Mouse (Mus musculus) hindbrain, embryonic 16.5 days (tissue): ENCODE measurements around the gene Tmem62. TPM values are rescaled to one million over a fixed set of nuclear protein-coding genes. Genes with fewer than 3 reads are reported as not detected.

Experiments
- ATAC-seq: fragments of 200-750 bp; cut with Nextera tagmentation; 2 replicates; pipeline ENCODE4 v1.8.0; 2017; ENCODE audit warnings: moderate TSS enrichment, moderate library complexity
- H3K27ac ChIP-seq: fragments of 300-500 bp; sonication (generic); 2 replicates; pipeline ENCODE4 v1.5.1; 2014; ENCODE audit warnings: low read depth, mild to moderate bottlenecking, control low read depth, low read length, moderate library complexity
- H3K27me3 ChIP-seq: fragments of 300-500 bp; sonication (generic); replicated peaks from 2 replicates; pipeline ENCODE4 v1.6.1; 2014; ENCODE audit warnings: low read length; ENCODE audit not compliant: control insufficient read depth, insufficient read depth
- H3K36me3 ChIP-seq: fragments of 300-500 bp; sonication (generic); 2 replicates; pipeline ENCODE4 v1.6.1; 2014; ENCODE audit warnings: mild to moderate bottlenecking, low read length, moderate library complexity, mixed read lengths; ENCODE audit not compliant: control insufficient read depth, insufficient read depth
- H3K4me1 ChIP-seq: fragments of 300-500 bp; sonication (generic); 2 replicates; pipeline ENCODE4 v1.6.1; 2014; ENCODE audit warnings: low read depth, low read length; ENCODE audit not compliant: control insufficient read depth, insufficient read depth
- H3K4me2 ChIP-seq: fragments of 300-500 bp; sonication (generic); 2 replicates; pipeline ENCODE4 v1.6.1; 2014; ENCODE audit warnings: mild to moderate bottlenecking, low read length, control low read depth, moderate library complexity
- H3K4me3 ChIP-seq: fragments of 300-500 bp; sonication (generic); 2 replicates; pipeline ENCODE4 v1.5.1; 2014; ENCODE audit warnings: mild to moderate bottlenecking, low read length, control low read depth, moderate library complexity
- H3K9ac ChIP-seq: fragments of 300-500 bp; sonication (generic); 2 replicates; pipeline ENCODE4 v1.6.1; 2014; ENCODE audit warnings: low read depth, mild to moderate bottlenecking, control low read depth, low read length, moderate library complexity
- H3K9me3 ChIP-seq: fragments of 300-500 bp; sonication (generic); 2 replicates; pipeline ENCODE4 v1.6.1; 2014; ENCODE audit warnings: mild to moderate bottlenecking, low read length, moderate library complexity; ENCODE audit not compliant: control insufficient read depth
- WGBS: fragments of 180-500 bp; shearing (Covaris S2); extraction: QIAGEN DNeasy Blood & Tissue Kit; methylation state at CpG from one replicate; pipeline ENCODE4 v1.1.7; 2014; 5-methylcytosine and 5-hydroxymethylcytosine counted together
- polyA plus RNA-seq: library from polyadenylated mRNA; unstranded; fragments of >200 nt; fragmentation: Nextera tagmentation; extraction: Ambion mirVana; gene quantifications from 2 replicates; pipeline ENCODE4 v1.2.1, GENCODE M21; 2015

Tmem62 gene
- 14.3 and 16.3 TPM in 2 replicates for polyA plus RNA-seq

GRCm38 (mm10) chr2:120976990-120977925 lies at the start of gene Tmem62:
Gene Tmem62, plus strand, starts transcription at chr2:120977017.
- Histone ChIP-seq H3K9ac (peak within 1 kb of the TSS; percentile 96), H3K9me3 (no peaks in the 10 kb centered on the region), H3K36me3 (no peaks in the 10 kb centered on the region; the same call in 1 of the 2 replicates), H3K4me3 (peak within 1 kb of the TSS; percentile 86), H3K4me2 (peak within 1 kb of the TSS; percentile 89), H3K27me3 (no peaks in the 10 kb centered on the region), H3K27ac (peak within 1 kb of the TSS; percentile 90), H3K4me1 (peaks cover 5% of the 10 kb centered on the region)
- 1% methylated on average over 69 of the region's 71 CpGs for WGBS
- ATAC-seq: peak; percentile 83

- H3K4me1 ChIP-seq: no peaks in the 10 kb centered on the region
- no peak overlapping the region for H3K4me2 ChIP-seq
- ATAC-seq: no peak
- H3K9me3 ChIP-seq: no peaks in the 10 kb centered on the region
- no peaks in the 10 kb centered on the region for H3K27me3 ChIP-seq
- H3K9ac ChIP-seq: no peak overlapping the region
- H3K4me3 ChIP-seq: no peak overlapping the region
- peaks cover 39% of the 10 kb centered on the region for H3K36me3 ChIP-seq
- WGBS: 97% methylated on average over 3 of the region's 3 CpGs
- H3K27ac ChIP-seq: no peak overlapping the region
Measured at GRCm38 (mm10) chr2:120933038-120933437, 43.8 kb upstream of the Tmem62 start.

DNA sequence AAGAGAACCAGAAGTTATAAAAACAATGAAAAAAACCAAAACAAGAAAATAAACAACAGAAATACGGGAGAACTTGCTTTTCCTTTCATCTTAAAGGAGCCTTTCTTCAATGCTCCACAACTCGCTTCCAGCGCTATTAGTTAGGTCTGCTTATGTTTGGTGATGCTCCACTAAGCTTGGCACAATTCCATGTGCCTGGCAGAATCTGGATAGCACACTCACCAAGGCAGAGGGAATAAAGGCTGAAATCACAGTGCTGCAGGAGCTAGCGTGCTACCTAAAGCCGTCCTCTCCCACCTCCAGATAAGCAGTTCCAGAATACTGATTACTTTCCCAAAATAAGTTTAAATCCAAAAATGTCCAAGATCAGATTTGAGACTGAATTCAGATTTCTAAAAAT lies 25.6 kb upstream of the Tmem62 start:
- H3K9ac ChIP-seq: no peak overlapping the region
- 74% methylated on average over 5 of the region's 5 CpGs for WGBS
- no peak for ATAC-seq
- H3K27ac ChIP-seq: no peak overlapping the region
- H3K36me3 ChIP-seq: peaks cover 19% of the 10 kb centered on the region
- no peaks in the 10 kb centered on the region for H3K27me3 ChIP-seq
- no peak overlapping the region for H3K4me2 ChIP-seq
- H3K4me1 ChIP-seq: no peaks in the 10 kb centered on the region
- no peak overlapping the region for H3K4me3 ChIP-seq
- no peaks in the 10 kb centered on the region for H3K9me3 ChIP-seq

DNA sequence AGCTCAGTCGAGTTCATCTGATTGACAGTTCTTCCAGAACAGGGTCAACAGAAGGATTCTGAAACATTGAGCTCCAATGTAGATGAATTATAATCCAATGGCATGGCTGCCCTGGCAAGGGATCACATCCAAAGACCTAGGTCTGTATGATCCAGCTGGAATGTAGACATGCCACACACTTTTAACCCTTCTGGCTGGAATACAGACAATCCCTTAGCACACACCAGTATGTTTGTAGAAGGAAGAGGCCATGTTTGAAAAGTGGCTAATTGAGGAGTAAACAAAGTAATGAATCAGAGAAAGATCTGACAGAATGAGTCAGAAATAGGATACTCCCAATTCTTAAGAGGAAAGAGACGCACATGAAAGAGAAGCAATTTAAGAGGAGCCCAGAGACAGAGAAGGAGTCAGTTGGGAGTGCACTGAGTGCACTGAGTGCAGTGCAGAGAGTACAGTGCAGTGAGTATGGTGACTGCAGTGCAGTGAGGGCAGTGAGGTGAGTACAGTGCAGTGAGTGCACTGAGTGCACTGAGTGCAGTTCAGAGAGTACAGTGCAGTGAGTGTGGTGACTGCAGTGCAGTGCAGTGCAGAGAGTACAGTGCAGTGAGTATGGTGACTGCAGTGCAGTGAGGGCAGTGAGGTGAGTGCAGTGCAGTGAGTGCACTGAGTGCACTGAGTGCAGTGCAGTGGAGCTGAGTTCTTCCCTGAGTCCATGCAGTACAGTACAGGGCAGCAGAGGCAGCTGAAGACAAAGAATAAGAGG lies 24.5 kb upstream of the Tmem62 start:
- no peaks in the 10 kb centered on the region for H3K4me1 ChIP-seq
- no peaks in the 10 kb centered on the region for H3K27me3 ChIP-seq
- WGBS: 79% methylated on average over 2 of the region's 2 CpGs
- H3K36me3 ChIP-seq: peaks cover 15% of the 10 kb centered on the region
- H3K9ac ChIP-seq: no peak overlapping the region
- no peak overlapping the region for H3K4me2 ChIP-seq
- 0 out of 2 replicates have a peak, but pooled peaks have one; percentile 37 for ATAC-seq
- H3K27ac ChIP-seq: no peak overlapping the region
- H3K4me3 ChIP-seq: no peak overlapping the region
- no peaks in the 10 kb centered on the region for H3K9me3 ChIP-seq

DNA sequence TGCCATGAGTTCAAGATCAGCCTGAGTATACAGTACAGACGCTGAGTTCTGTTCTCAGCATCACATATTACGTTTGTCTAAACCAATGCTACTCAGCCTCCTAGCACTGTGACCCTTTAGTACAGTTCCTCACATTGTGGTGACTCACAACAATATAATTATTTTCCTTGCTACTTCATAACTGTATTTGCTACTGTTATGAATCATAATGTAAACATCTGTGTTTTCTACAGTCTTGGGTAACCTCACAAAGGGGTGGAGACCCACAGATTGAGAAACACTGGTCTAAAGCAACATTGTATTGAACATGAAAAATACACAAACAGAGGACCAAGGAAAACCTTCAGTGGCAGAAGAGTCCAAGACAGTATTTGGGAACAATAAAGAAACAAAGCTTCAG lies 17.5 kb upstream of the Tmem62 start:
- Histone ChIP-seq H3K4me3 (no peak overlapping the region), H3K27ac (no peak overlapping the region), H3K4me1 (no peaks in the 10 kb centered on the region), H3K9me3 (no peaks in the 10 kb centered on the region), H3K27me3 (no peaks in the 10 kb centered on the region), H3K36me3 (peaks cover 3% of the 10 kb centered on the region; the same call in 1 of the 2 replicates), H3K9ac (no peak overlapping the region), H3K4me2 (no peak overlapping the region)
- 92% methylated on average over 2 of the region's 2 CpGs for WGBS
- no peak for ATAC-seq

DNA sequence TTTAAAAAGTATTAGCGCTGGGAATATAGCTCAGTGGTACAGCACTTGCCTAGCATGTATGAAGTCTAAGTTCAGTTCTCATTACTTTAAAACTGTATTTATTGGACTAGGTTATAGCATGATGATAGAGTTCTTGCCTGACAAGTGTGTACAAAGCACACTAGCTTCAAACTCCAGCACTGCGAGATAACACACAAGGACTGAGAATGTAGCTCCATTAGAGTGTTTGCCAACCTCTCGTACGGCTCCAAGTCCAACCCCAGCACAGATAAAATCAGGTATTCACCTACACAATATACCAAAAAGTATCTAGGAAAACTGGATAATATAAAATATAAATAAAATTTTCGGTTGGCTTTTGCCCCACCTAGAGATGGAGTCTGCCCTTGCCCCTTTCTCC lies 17.0 kb upstream of the Tmem62 start:
- no peak for ATAC-seq
- H3K4me2 ChIP-seq: no peak overlapping the region
- H3K9me3 ChIP-seq: no peaks in the 10 kb centered on the region
- no peaks in the 10 kb centered on the region for H3K27me3 ChIP-seq
- H3K9ac ChIP-seq: no peak overlapping the region
- H3K36me3 ChIP-seq: peaks cover under 1% of the 10 kb centered on the region; the same call in 1 of the 2 replicates
- 96% methylated on average over 5 of the region's 5 CpGs for WGBS
- H3K27ac ChIP-seq: no peak overlapping the region
- H3K4me1 ChIP-seq: no peaks in the 10 kb centered on the region
- H3K4me3 ChIP-seq: no peak overlapping the region

GRCm38 (mm10) chr2:120960261-120960660 lies 16.6 kb upstream of the Tmem62 start:
- H3K9me3 ChIP-seq: no peaks in the 10 kb centered on the region
- H3K27ac ChIP-seq: no peak overlapping the region
- no peaks in the 10 kb centered on the region for H3K27me3 ChIP-seq
- H3K4me2 ChIP-seq: no peak overlapping the region
- H3K4me3 ChIP-seq: no peak overlapping the region
- WGBS: 100% methylated on average over 1 of the region's 1 CpGs
- H3K9ac ChIP-seq: no peak overlapping the region
- no peak for ATAC-seq
- no peaks in the 10 kb centered on the region for H3K4me1 ChIP-seq
- H3K36me3 ChIP-seq: no peaks in the 10 kb centered on the region

GRCm38 (mm10) chr2:120963110-120963509 lies 13.7 kb upstream of the Tmem62 start:
- no peak overlapping the region for H3K9ac ChIP-seq
- H3K9me3 ChIP-seq: no peaks in the 10 kb centered on the region
- no peaks in the 10 kb centered on the region for H3K36me3 ChIP-seq
- ATAC-seq: no peak
- H3K27me3 ChIP-seq: no peaks in the 10 kb centered on the region
- no peak overlapping the region for H3K27ac ChIP-seq
- 94% methylated on average over 7 of the region's 7 CpGs for WGBS
- H3K4me1 ChIP-seq: no peaks in the 10 kb centered on the region
- no peak overlapping the region for H3K4me3 ChIP-seq
- no peak overlapping the region for H3K4me2 ChIP-seq

GRCm38 (mm10) chr2:120965486-120965885 lies 11.3 kb upstream of the Tmem62 start:
- Histone ChIP-seq H3K36me3 (no peaks in the 10 kb centered on the region), H3K9ac (no peak overlapping the region), H3K9me3 (no peaks in the 10 kb centered on the region), H3K27me3 (no peaks in the 10 kb centered on the region), H3K27ac (no peak overlapping the region), H3K4me2 (no peak overlapping the region), H3K4me3 (no peak overlapping the region), H3K4me1 (peaks cover 11% of the 10 kb centered on the region)
- WGBS: 92% methylated on average over 3 of the region's 3 CpGs
- ATAC-seq: no peak
